Mouse (Mus musculus): Measurements from ENCODE around the gene Frmpd1.

DNA sequence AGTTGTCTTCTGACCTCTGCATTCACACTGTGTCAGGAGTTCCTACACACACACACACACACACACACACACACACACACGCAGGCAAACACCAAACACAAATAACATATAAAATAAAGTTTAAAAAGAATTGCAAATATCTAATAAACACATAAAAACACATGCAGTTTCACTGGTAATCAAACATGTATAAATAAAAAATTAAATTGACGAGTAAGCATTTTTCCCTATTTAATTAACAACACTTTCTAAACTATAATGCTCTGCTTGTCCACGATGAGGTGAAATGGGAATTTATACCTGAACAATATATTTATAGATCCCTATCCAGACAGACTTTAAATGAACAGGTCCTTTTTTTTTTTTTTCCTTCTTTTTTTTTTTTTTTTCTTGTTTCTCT, 18.7 kb upstream of the Frmpd1 start:
- TF ChIP-seq CTCF (IDR thresholded peaks at IDR 0.05; ENCODE audit: low read depth, low read length) (no peak), POLR2A (IDR thresholded peaks at IDR 0.05; ENCODE audit: extremely low read depth, insufficient read depth, low read length) (no peak)

All from liver, adult 2 months (tissue).